Mouse (Mus musculus) splenic B cell, adult 2 months (primary cell): Measurements from ENCODE around the gene Ms4a8a.
"Not testable (repeated sequence)": the region's sequence is repeated elsewhere in the genome, so short reads cannot be mapped to it uniquely, and the experiment has no call there.

Source experiments
- DNase-seq: peaks from one replicate; pipeline ENCODE4 v3.0.0-alpha.2; 2011; ENCODE audit warnings: low read depth, low spot score
- H3K27me3 ChIP-seq: 2 replicates; pipeline ENCODE4 v1.6.1; 2012; ENCODE audit warnings: mild to moderate bottlenecking, low read length, moderate library complexity, mixed read lengths; ENCODE audit not compliant: control insufficient read depth, poor library complexity, insufficient read depth, severe bottlenecking
- H3K36me3 ChIP-seq: 2 replicates; pipeline ENCODE4 v1.6.1; 2012; ENCODE audit warnings: mild to moderate bottlenecking, low read length, moderate library complexity, mixed read lengths; ENCODE audit not compliant: control insufficient read depth, poor library complexity, insufficient read depth, severe bottlenecking

Ms4a8a gene

GRCm38 (mm10) chr19:11080934-11081333 is at the start of gene Ms4a8a:
Gene Ms4a8a (minus strand): TSS chr19:11081102.
- H3K27me3 ChIP-seq: no peaks in the 10 kb centered on the region
- H3K36me3 ChIP-seq: no peaks in the 10 kb centered on the region
- no peak for DNase-seq

DNA sequence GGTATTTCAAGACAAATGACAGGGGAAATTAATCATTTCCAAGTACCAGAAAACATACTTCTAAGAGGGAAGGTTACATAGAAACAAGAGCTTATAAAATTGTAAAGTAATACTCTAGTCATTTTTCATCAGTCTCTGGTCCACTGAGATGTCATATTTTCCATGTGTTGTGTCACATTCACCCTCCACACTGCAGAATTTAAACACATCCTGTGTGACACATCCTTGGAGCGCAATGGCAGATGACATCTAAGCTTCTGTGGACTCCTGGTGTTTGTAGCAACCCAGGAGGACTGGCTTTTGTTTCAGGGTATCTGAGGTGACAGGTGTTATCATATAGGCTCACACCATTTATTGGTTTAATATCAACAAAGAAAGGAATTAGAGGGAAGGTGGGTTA is 48.8 kb upstream of the Ms4a8a start:
- no peaks in the 10 kb centered on the region for H3K36me3 ChIP-seq
- no peak for DNase-seq
- H3K27me3 ChIP-seq: no peaks in the 10 kb centered on the region

DNA sequence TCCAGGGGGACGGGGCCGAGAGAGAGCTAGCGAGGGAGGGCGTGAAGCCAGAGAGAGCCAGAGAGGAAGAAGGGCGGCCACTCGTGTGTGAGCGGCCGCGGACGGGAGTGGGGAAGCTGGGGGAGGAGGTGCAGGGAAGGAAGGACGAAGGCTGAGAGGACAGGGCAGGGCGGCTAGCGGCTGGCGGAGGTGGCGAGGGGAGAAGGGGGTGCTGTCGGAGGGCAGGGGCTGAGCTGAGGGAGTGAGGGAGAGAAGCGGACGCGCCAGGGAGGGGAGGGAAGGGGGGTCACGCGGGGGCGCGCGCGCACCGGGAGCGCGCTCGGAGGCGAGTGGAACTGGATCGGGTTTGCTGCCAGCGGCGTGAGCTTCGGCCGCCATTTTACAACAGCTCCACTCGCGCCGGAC is 40.1 kb upstream of the Ms4a8a start:
- DNase-seq: peak; percentile 28
- not testable (repeated sequence) for H3K27me3 ChIP-seq, H3K36me3 ChIP-seq

GRCm38 (mm10) chr19:11119338-11119737 is 38.4 kb upstream of the Ms4a8a start:
- peak; percentile 77 for DNase-seq
- H3K36me3 ChIP-seq: no peaks in the 10 kb centered on the region
- H3K27me3 ChIP-seq: no peaks in the 10 kb centered on the region

- no peaks in the 10 kb centered on the region for H3K27me3 ChIP-seq
- peak; percentile 25 for DNase-seq
- H3K36me3 ChIP-seq: no peaks in the 10 kb centered on the region
These were observed 26.8 kb upstream of the Ms4a8a start for GRCm38 (mm10) chr19:11107746-11108145.

GRCm38 (mm10) chr19:11101880-11102279 is 21.0 kb upstream of the Ms4a8a start:
- no peaks in the 10 kb centered on the region for H3K36me3 ChIP-seq
- no peak for DNase-seq
- H3K27me3 ChIP-seq: peaks cover 1% of the 10 kb centered on the region; the same call in 1 of the 2 replicates

DNA sequence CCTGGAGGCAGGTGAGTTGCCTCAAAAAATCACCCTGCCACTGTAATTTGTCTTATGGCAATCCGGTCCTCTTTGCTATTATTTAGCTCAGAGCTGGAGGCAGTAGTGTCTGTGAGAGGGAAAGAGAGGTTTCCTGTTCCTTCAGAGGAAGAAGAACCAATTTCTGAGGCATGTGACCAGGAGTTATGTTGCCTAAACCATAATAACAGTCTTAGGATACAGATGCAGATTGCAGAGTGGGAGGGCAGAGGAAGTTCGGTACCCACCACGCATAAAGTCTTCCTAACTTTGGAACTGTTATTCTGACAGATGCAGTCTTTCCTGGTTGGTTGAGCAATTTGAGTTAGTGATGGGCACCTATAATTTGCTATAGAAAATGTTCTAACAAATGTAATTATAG is 17.5 kb upstream of the Ms4a8a start:
- Histone ChIP-seq H3K36me3 (no peaks in the 10 kb centered on the region), H3K27me3 (peaks cover 1% of the 10 kb centered on the region; the same call in 1 of the 2 replicates)
- DNase-seq: no peak

DNA sequence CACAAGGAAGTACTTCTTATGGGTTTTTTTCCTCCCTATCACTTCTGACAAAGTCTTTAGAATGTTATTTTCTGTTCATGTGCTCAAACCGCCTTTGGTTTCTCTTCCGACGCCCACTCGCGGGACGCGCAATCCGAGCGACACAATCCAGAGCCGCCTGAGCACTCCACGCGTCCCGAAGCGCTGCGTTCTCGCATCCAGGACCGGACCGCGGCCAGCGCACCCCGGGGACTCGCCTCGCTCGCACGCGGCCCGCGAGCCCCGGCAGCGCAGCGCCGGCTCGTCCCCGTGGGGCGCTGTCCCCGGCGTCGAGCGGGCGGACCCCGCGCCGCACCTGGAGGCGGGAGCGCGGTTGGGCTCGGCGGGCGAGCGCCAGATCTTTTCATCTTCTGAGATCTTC is 11.2 kb upstream of the Ms4a8a start:
- DNase-seq: peak; percentile 34
- not testable (repeated sequence) for H3K36me3 ChIP-seq

GRCm38 (mm10) chr19:11070364-11070763 is 10.5 kb downstream of the Ms4a8a start:
- Histone ChIP-seq H3K36me3 (no peaks in the 10 kb centered on the region), H3K27me3 (no peaks in the 10 kb centered on the region)
- DNase-seq: no peak

More for the DNA sequence above, 11.2 kb upstream of the Ms4a8a start:
- not testable (repeated sequence) for H3K27me3 ChIP-seq

DNA sequence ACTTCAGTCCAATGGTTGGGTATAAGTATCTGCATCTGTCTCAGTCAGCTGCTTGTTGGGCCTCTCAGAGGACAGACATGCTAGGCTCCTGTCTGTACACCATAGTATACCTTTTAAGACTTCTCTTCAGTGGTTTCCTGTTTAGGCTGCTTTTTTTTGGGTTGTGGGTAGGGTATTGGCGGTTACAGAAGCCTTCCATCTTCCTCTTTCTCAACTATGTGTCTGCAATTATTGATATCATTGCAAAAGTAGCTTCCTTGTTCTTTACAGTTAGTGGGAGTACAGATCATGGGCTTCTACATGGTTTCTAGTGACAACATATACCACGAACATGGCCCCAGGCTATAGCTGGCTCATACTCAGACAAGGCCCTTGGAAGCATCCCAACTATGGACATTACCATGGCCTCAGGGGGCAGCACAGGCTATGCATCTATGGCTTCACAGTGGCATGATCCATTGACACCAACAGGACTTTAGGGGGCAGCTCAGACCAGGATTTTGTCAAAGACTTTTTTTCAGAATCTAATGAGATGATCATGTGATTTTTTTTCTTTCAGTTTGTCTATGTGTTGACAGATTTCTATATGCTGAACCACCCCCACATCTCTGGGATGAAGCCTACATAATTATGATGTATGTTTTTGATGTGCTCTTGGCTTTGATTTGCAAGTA is 15.6 kb downstream of the Ms4a8a start:
- peak; percentile 67 for DNase-seq
- no peaks in the 10 kb centered on the region for H3K36me3 ChIP-seq

GRCm38 (mm10) chr19:11060900-11061299 is 20.0 kb downstream of the Ms4a8a start:
- DNase-seq: no peak
- H3K27me3 ChIP-seq: no peaks in the 10 kb centered on the region
- H3K36me3 ChIP-seq: no peaks in the 10 kb centered on the region

More for the DNA sequence above, 15.6 kb downstream of the Ms4a8a start:
- H3K27me3 ChIP-seq: no peaks in the 10 kb centered on the region

GRCm38 (mm10) chr19:11059967-11060366 is 20.9 kb downstream of the Ms4a8a start:
- DNase-seq: no peak

DNA sequence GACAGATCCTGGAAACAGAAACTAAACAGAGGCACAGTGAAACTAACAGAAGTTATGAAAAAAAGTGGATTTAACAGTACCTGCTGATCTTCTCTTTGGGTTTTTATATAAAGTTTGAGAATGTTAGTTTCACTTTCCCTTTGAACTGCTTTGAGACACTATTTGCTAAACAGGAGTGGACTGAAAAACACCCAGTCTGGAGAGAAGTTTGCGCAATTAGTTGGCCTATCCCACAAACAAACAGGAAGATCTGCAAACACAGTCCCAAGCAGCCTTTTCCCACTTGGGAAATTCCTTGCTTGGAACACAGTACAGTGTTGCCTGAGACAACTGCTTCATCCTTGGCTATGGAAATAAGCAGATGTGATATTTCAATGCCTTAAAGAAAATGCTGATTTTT is 25.2 kb downstream of the Ms4a8a start:
- not testable (repeated sequence) for H3K36me3 ChIP-seq, DNase-seq, H3K27me3 ChIP-seq

More at GRCm38 (mm10) chr19:11059967-11060366, 20.9 kb downstream of the Ms4a8a start:
- no peaks in the 10 kb centered on the region for H3K36me3 ChIP-seq
- no peaks in the 10 kb centered on the region for H3K27me3 ChIP-seq

- H3K36me3 ChIP-seq: no peaks in the 10 kb centered on the region
- H3K27me3 ChIP-seq: no peaks in the 10 kb centered on the region
- no peak for DNase-seq
These were observed 27.6 kb downstream of the Ms4a8a start for GRCm38 (mm10) chr19:11053277-11053676.

DNA sequence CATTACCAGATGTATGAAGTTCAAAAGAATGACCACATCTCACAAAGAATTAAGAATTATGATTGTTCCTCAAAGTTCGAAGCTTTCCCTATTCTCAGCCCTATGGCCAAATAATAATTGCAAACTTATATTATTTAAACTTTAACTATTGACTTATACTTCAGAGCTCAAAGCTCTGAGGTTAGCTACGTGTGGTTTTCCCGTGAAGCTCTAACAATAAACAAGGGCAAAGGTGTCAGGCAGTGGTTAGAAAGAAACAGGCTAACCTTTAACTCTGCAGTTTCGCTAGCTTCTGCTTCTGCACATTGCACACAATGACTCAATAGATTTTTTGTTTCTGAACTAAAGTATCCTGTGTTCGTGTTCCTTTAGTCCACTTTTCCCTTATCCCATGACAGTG is 28.0 kb downstream of the Ms4a8a start:
- no peaks in the 10 kb centered on the region for H3K27me3 ChIP-seq
- no peaks in the 10 kb centered on the region for H3K36me3 ChIP-seq
- DNase-seq: no peak

GRCm38 (mm10) chr19:11050286-11050685 is 30.6 kb downstream of the Ms4a8a start:
- DNase-seq: peak; percentile 45
- Histone ChIP-seq H3K27me3 (no peaks in the 10 kb centered on the region), H3K36me3 (no peaks in the 10 kb centered on the region)
